Mouse (Mus musculus) heart, embryonic 15.5 days (tissue): ENCODE measurements at regions not wholly inside any gene's neighbourhood (a gene's known extent, or its start where the extent isn't known, plus 50 kb on each side); places are given as distances from the start of the nearest gene placed in this dataset.

ENCODE experiments used
- ATAC-seq: fragments of 200-750 bp; cut with Nextera tagmentation; replicated peaks from 2 replicates; pipeline ENCODE4 v1.8.0; 2017; ENCODE audit warnings: low read depth, moderate TSS enrichment; ENCODE audit not compliant: insufficient number of reproducible peaks, insufficient read depth, low FRiP score
- H3K27ac ChIP-seq: fragments of 300-500 bp; sonication (generic); 2 replicates; pipeline ENCODE4 v1.5.1; 2015; ENCODE audit warnings: mild to moderate bottlenecking, inconsistent platforms
- H3K27me3 ChIP-seq: fragments of 300-500 bp; sonication (generic); 2 replicates; pipeline ENCODE4 v1.6.1; 2015; ENCODE audit warnings: inconsistent platforms
- H3K36me3 ChIP-seq: fragments of 300-500 bp; sonication (generic); 2 replicates; pipeline ENCODE4 v1.6.1; 2015; ENCODE audit warnings: mild to moderate bottlenecking, inconsistent platforms
- H3K4me1 ChIP-seq: fragments of 300-500 bp; sonication (generic); replicated peaks from 2 replicates; pipeline ENCODE4 v1.6.1; 2015; ENCODE audit warnings: inconsistent platforms
- H3K4me2 ChIP-seq: fragments of 300-500 bp; sonication (generic); 2 replicates; pipeline ENCODE4 v1.6.1; 2015; ENCODE audit warnings: inconsistent platforms, mild to moderate bottlenecking, moderate library complexity
- H3K4me3 ChIP-seq: fragments of 300-500 bp; sonication (generic); 2 replicates; pipeline ENCODE4 v1.5.1; 2015; ENCODE audit warnings: mild to moderate bottlenecking, inconsistent platforms
- H3K9ac ChIP-seq: fragments of 300-500 bp; sonication (generic); 2 replicates; pipeline ENCODE4 v1.6.1; 2015; ENCODE audit warnings: mild to moderate bottlenecking, inconsistent platforms
- H3K9me3 ChIP-seq: fragments of 300-500 bp; sonication (generic); replicated peaks from 2 replicates; pipeline ENCODE4 v1.6.1; 2016; ENCODE audit warnings: inconsistent platforms
- WGBS: fragments of 180-500 bp; shearing (Covaris S2); methylation state at CpG from one replicate; pipeline ENCODE4 v1.1.7; 2015; ENCODE audit warnings: mixed read lengths; 5-methylcytosine and 5-hydroxymethylcytosine counted together

- Histone ChIP-seq H3K27me3 (no peaks in the 10 kb centered on the region), H3K4me2 (no peak overlapping the region), H3K9ac (no peak overlapping the region), H3K27ac (no peak overlapping the region), H3K36me3 (no peaks in the 10 kb centered on the region), H3K4me3 (no peak overlapping the region), H3K4me1 (no peaks in the 10 kb centered on the region), H3K9me3 (no peaks in the 10 kb centered on the region)
- 67% methylated on average over 1 of the region's 1 CpGs for WGBS
- ATAC-seq = no peak
Measured at GRCm38 (mm10) chr9:33533101-33533810, 897.2 kb downstream of the Ets1 start.

- Histone ChIP-seq H3K4me2 (no peak overlapping the region), H3K9ac (no peak overlapping the region)
- WGBS = 41% methylated on average over 5 of the region's 5 CpGs
Measured at GRCm38 (mm10) chr9:33543301-33543700, 907.3 kb downstream of the Ets1 start.

GRCm38 (mm10) chr9:33546126-33546737 is 910.2 kb downstream of the Ets1 start:
- no peaks in the 10 kb centered on the region for H3K4me1 ChIP-seq
- H3K27ac ChIP-seq = no peak overlapping the region
- H3K4me2 ChIP-seq = no peak overlapping the region
- no peak overlapping the region for H3K9ac ChIP-seq
- no peak overlapping the region for H3K4me3 ChIP-seq
- 63% methylated on average over 4 of the region's 4 CpGs for WGBS
- ATAC-seq = no peak
- H3K27me3 ChIP-seq = no peaks in the 10 kb centered on the region
- no peaks in the 10 kb centered on the region for H3K36me3 ChIP-seq
- H3K9me3 ChIP-seq = no peaks in the 10 kb centered on the region

More at GRCm38 (mm10) chr9:33543301-33543700, 907.3 kb downstream of the Ets1 start:
- Histone ChIP-seq H3K36me3 (no peaks in the 10 kb centered on the region), H3K9me3 (no peaks in the 10 kb centered on the region), H3K27me3 (no peaks in the 10 kb centered on the region), H3K27ac (no peak overlapping the region), H3K4me1 (no peaks in the 10 kb centered on the region), H3K4me3 (no peak overlapping the region)
- no peak for ATAC-seq

- no peak overlapping the region for H3K9ac ChIP-seq
- H3K9me3 ChIP-seq = no peaks in the 10 kb centered on the region
- H3K27ac ChIP-seq = no peak overlapping the region
- no peaks in the 10 kb centered on the region for H3K36me3 ChIP-seq
- no peak overlapping the region for H3K4me3 ChIP-seq
- H3K4me1 ChIP-seq = no peaks in the 10 kb centered on the region
- ATAC-seq = no peak
- no peaks in the 10 kb centered on the region for H3K27me3 ChIP-seq
- WGBS = 78% methylated on average over 5 of the region's 5 CpGs
- no peak overlapping the region for H3K4me2 ChIP-seq
Measured at GRCm38 (mm10) chr9:33549395-33549794, 913.4 kb downstream of the Ets1 start.

GRCm38 (mm10) chr9:33571990-33572389 is 913.7 kb upstream of the Kirrel3 start:
- 75% methylated on average over 2 of the region's 2 CpGs for WGBS
- Histone ChIP-seq H3K27ac (no peak overlapping the region), H3K9ac (no peak overlapping the region), H3K27me3 (no peaks in the 10 kb centered on the region), H3K4me1 (no peaks in the 10 kb centered on the region), H3K4me3 (no peak overlapping the region), H3K36me3 (no peaks in the 10 kb centered on the region), H3K9me3 (no peaks in the 10 kb centered on the region), H3K4me2 (no peak overlapping the region)
- ATAC-seq = no peak

GRCm38 (mm10) chr9:33611511-33611910 is 874.2 kb upstream of the Kirrel3 start:
- ATAC-seq = no peak
- 56% methylated on average over 1 of the region's 1 CpGs for WGBS
- Histone ChIP-seq H3K36me3 (no peaks in the 10 kb centered on the region), H3K27ac (no peak overlapping the region), H3K4me3 (no peak overlapping the region), H3K27me3 (no peaks in the 10 kb centered on the region), H3K4me1 (no peaks in the 10 kb centered on the region), H3K9ac (no peak overlapping the region), H3K4me2 (no peak overlapping the region), H3K9me3 (no peaks in the 10 kb centered on the region)

- no peak overlapping the region for H3K4me3 ChIP-seq
- no peaks in the 10 kb centered on the region for H3K9me3 ChIP-seq
- no peaks in the 10 kb centered on the region for H3K27me3 ChIP-seq
- no peak overlapping the region for H3K4me2 ChIP-seq
- WGBS = 73% methylated on average over 1 of the region's 1 CpGs
- H3K4me1 ChIP-seq = no peaks in the 10 kb centered on the region
- ATAC-seq = no peak
- no peak overlapping the region for H3K9ac ChIP-seq
- no peak overlapping the region for H3K27ac ChIP-seq
- no peaks in the 10 kb centered on the region for H3K36me3 ChIP-seq
Measured at GRCm38 (mm10) chr9:33624378-33624777, 861.3 kb upstream of the Kirrel3 start.

- Histone ChIP-seq H3K4me1 (no peaks in the 10 kb centered on the region), H3K27ac (no peak overlapping the region), H3K27me3 (no peaks in the 10 kb centered on the region), H3K4me2 (no peak overlapping the region), H3K9me3 (no peaks in the 10 kb centered on the region), H3K9ac (no peak overlapping the region), H3K36me3 (no peaks in the 10 kb centered on the region), H3K4me3 (no peak overlapping the region)
- 61% methylated on average over 6 of the region's 6 CpGs for WGBS
- ATAC-seq = no peak
Measured at GRCm38 (mm10) chr9:33629731-33630473, 855.8 kb upstream of the Kirrel3 start.

- Histone ChIP-seq H3K4me1 (no peaks in the 10 kb centered on the region), H3K36me3 (no peaks in the 10 kb centered on the region), H3K9ac (no peak overlapping the region), H3K4me2 (no peak overlapping the region), H3K27me3 (no peaks in the 10 kb centered on the region), H3K9me3 (no peaks in the 10 kb centered on the region), H3K27ac (no peak overlapping the region), H3K4me3 (no peak overlapping the region)
- 77% methylated on average over 5 of the region's 5 CpGs for WGBS
- ATAC-seq = no peak
Measured at GRCm38 (mm10) chr9:33662978-33663377, 822.7 kb upstream of the Kirrel3 start.

GRCm38 (mm10) chr9:33681129-33681528 is 804.6 kb upstream of the Kirrel3 start:
- H3K4me2 ChIP-seq = no peak overlapping the region
- no peaks in the 10 kb centered on the region for H3K9me3 ChIP-seq
- no peak overlapping the region for H3K27ac ChIP-seq
- 65% methylated on average over 1 of the region's 1 CpGs for WGBS
- H3K4me3 ChIP-seq = no peak overlapping the region
- H3K27me3 ChIP-seq = no peaks in the 10 kb centered on the region
- ATAC-seq = no peak
- H3K9ac ChIP-seq = no peak overlapping the region
- no peaks in the 10 kb centered on the region for H3K36me3 ChIP-seq
- H3K4me1 ChIP-seq = no peaks in the 10 kb centered on the region

GRCm38 (mm10) chr9:33691731-33692130 is 794.0 kb upstream of the Kirrel3 start:
- WGBS = 70% methylated on average over 4 of the region's 4 CpGs

More at GRCm38 (mm10) chr9:33691731-33692130, 794.0 kb upstream of the Kirrel3 start:
- H3K27ac ChIP-seq = no peak overlapping the region
- H3K4me1 ChIP-seq = no peaks in the 10 kb centered on the region
- H3K9ac ChIP-seq = no peak overlapping the region
- H3K9me3 ChIP-seq = no peaks in the 10 kb centered on the region
- no peak overlapping the region for H3K4me3 ChIP-seq
- no peak overlapping the region for H3K4me2 ChIP-seq
- H3K27me3 ChIP-seq = no peaks in the 10 kb centered on the region
- H3K36me3 ChIP-seq = no peaks in the 10 kb centered on the region
- ATAC-seq = no peak
